Mouse (Mus musculus) gastrocnemius, postnatal 4 days (tissue): ENCODE measurements around the gene Itga7. TPM values are rescaled to one million over a fixed set of nuclear protein-coding genes. Genes with fewer than 3 reads are reported as not detected.

Experiments used
- DNase-seq, 2 experiments: peaks; one replicate each; pipeline ENCODE4 v3.0.0; 2021 to 2022; ENCODE audit warnings: low spot score in 2 of 2, mixed read lengths in 2 of 2
- total RNA-seq, 2 experiments: library from RNA; stranded (reverse); gene quantifications; 2 replicates each; pipeline ENCODE4 v1.2.3; 2021

Itga7 gene
- total RNA-seq, 2 experiments from 2014 or later, result 148 to 157 TPM

GRCm38 (mm10) chr10:128910066-128910841 lies 23.4 kb upstream of the Itga7 start:
- peak; percentile 53 to 65 for DNase-seq

- no peak for DNase-seq
Measured at GRCm38 (mm10) chr10:128911430-128911829, 22.2 kb upstream of the Itga7 start.

GRCm38 (mm10) chr10:128912268-128912667 lies 21.4 kb upstream of the Itga7 start:
- no peak for DNase-seq

- no peak for DNase-seq
Measured at GRCm38 (mm10) chr10:128912791-128913190, 20.8 kb upstream of the Itga7 start.

- DNase-seq, result peak; percentile 78 to 90
Measured at GRCm38 (mm10) chr10:128913219-128913618, 20.4 kb upstream of the Itga7 start.

GRCm38 (mm10) chr10:128913696-128914095 lies 19.9 kb upstream of the Itga7 start:
- peak in 1 of 2 experiments; percentile 20 for DNase-seq

GRCm38 (mm10) chr10:128915550-128915949 lies 18.1 kb upstream of the Itga7 start:
- DNase-seq, result no peak

- DNase-seq, result no peak
Measured at GRCm38 (mm10) chr10:128916665-128917064, 17.0 kb upstream of the Itga7 start.

GRCm38 (mm10) chr10:128917400-128917799 lies 16.2 kb upstream of the Itga7 start:
- DNase-seq, result no peak

- DNase-seq, result peak; percentile 55 to 80
Measured at GRCm38 (mm10) chr10:128918246-128918645, 15.4 kb upstream of the Itga7 start.

GRCm38 (mm10) chr10:128919203-128919631 lies 14.4 kb upstream of the Itga7 start:
- DNase-seq, result no peak

GRCm38 (mm10) chr10:128919966-128920365 lies 13.7 kb upstream of the Itga7 start:
- no peak for DNase-seq

GRCm38 (mm10) chr10:128920736-128921161 lies 12.9 kb upstream of the Itga7 start:
- DNase-seq, result no peak

GRCm38 (mm10) chr10:128921251-128921650 lies 12.4 kb upstream of the Itga7 start:
- DNase-seq, result no peak

GRCm38 (mm10) chr10:128921883-128922821 lies 11.5 kb upstream of the Itga7 start:
- DNase-seq, result peak in 1 of 2 experiments; percentile 35

- no peak for DNase-seq
Measured at GRCm38 (mm10) chr10:128922822-128923012, 10.9 kb upstream of the Itga7 start, which contains the start of gene Rdh5. Gene Rdh5, minus strand, starts transcription at chr10:128922888.

- peak; percentile 86 to 94 for DNase-seq
Measured at GRCm38 (mm10) chr10:128923013-128923691, 10.5 kb upstream of the Itga7 start.

GRCm38 (mm10) chr10:128923935-128924334 lies 9.7 kb upstream of the Itga7 start, which contains the start of gene Bloc1s1:
Gene Bloc1s1, minus strand, starts transcription at chr10:128924035.
- no peak for DNase-seq

GRCm38 (mm10) chr10:128928356-128928755 lies 5.3 kb upstream of the Itga7 start:
- peak in 1 of 2 experiments; percentile 17 for DNase-seq

GRCm38 (mm10) chr10:128929638-128930378 lies 3.8 kb upstream of the Itga7 start:
- peak in 1 of 2 experiments; percentile 32 for DNase-seq

- DNase-seq, result no peak
Measured at GRCm38 (mm10) chr10:128931441-128931840, 2.2 kb upstream of the Itga7 start.
